Mouse (Mus musculus) thymus, adult 2 months (tissue): ENCODE measurements around the gene Irak2.

Experiments used
- CTCF ChIP-seq: fragments of 200-500 bp; IDR thresholded peaks from 2 replicates; pipeline ENCODE4 v1.5.1; 2012; ENCODE audit warnings: mild to moderate bottlenecking, control low read depth, low read length, moderate library complexity, borderline replicate concordance; ENCODE audit not compliant: control insufficient read depth, poor library complexity, insufficient read depth; ENCODE audit errors: extremely low read depth
- POLR2A ChIP-seq: fragments of 200-500 bp; IDR thresholded peaks from 2 replicates; pipeline ENCODE4 v1.6.1; 2012; ENCODE audit warnings: mild to moderate bottlenecking, low read length, control low read depth, moderate library complexity; ENCODE audit not compliant: control insufficient read depth, poor library complexity, insufficient read depth; ENCODE audit errors: extremely low read depth

- TF ChIP-seq CTCF (no peak), POLR2A (no peak)
Measured at GRCm38 (mm10) chr6:113639201-113639600, 934 bp downstream of the Irak2 start.
